Mouse (Mus musculus) cortical plate, adult 2 months (tissue): Measurements from ENCODE around the gene Dip2a.

Experiments
- CTCF ChIP-seq: fragments of 200-500 bp; IDR thresholded peaks from 2 replicates; pipeline ENCODE4 v1.5.1; 2011; ENCODE audit warnings: mild to moderate bottlenecking, control low read depth, low read length; ENCODE audit not compliant: insufficient read depth; ENCODE audit errors: extremely low read depth
- POLR2A ChIP-seq: fragments of 200-500 bp; IDR thresholded peaks from 2 replicates; pipeline ENCODE4 v1.6.1; 2011; ENCODE audit warnings: mild to moderate bottlenecking, low read length, control low read depth; ENCODE audit not compliant: insufficient read depth; ENCODE audit errors: extremely low read depth

GRCm38 (mm10) chr10:76358468-76358867, 13.4 kb upstream of the Dip2a start:
- TF ChIP-seq CTCF (no peak), POLR2A (no peak)
